ENCODE assay signal across 22 mouse cellular contexts in the genomic region with DNA sequence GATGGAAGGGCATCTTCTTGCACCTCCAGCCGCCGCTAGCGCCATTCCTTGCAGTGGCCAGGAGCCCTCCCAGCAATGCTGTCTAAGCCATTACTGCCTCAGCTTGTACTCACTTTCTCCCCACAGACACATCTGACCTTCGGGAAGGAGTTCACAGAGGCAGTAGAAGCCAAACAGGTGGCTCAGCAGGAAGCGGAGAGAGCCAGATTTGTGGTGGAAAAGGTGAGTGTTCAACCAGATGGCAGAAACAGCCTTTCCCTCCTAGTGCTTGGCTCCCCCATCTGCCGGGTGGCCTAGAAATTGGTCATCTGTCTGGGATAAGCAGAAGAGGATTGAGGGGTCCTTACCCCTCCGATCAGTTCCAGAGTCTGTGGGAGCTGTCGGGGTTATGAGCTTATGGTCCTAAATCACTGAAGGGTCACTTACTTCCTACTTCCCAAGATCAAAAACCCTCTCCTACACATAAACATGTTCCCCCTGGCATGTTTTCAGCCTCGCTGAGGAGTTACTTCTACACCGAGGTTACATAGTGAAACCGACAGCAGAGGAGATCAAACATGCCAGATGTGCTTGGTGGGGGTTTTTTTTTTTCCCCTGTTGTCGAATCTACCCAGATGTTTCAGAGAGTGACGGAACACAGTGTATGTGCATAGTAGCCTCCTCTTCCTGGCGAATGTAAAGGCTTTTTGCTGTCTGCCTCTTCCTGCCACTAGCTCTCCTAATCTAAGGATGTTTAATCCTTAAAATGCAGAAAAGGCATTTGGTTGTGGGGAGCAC. TPM values are rescaled to one million over a fixed set of nuclear protein-coding genes. Genes with fewer than 3 reads are reported as not detected.
DNase-seq lines count a peak whose midpoint lies in the region; ATAC-seq and TF ChIP-seq lines count a peak whose summit lies in the region.
"Had no signal": no experiment of that assay in that cellular context is flagged by ENCODE, and none has a peak within 500 bp of the region (broad histone marks: within the 10 kb centered on the region; RNA-seq: fewer than 3 reads in every experiment).

No protein-coding gene starts in this region.

- no peak overlapping the region for H3K4me3 ChIP-seq in embryonic facial prominence, embryonic 14.5 days (ENCODE audit: low read depth, low read length)
- no peak overlapping the region for H3K4me3 ChIP-seq in limb, embryonic 11.5 days (ENCODE audit: low read depth, low read length)
- no peak overlapping the region for H3K4me3 ChIP-seq in limb, embryonic 15.5 days
- H3K4me3 ChIP-seq in kidney, adult 2 months (ENCODE audit: insufficient read depth, low read depth, low read length), result no peak overlapping the region
- no peak overlapping the region for H3K4me3 ChIP-seq in liver, embryonic 11.5 days (ENCODE audit: low read depth, low read length)
- H3K4me3 ChIP-seq: erythroblast, embryonic 14.5 days; forebrain, embryonic 10.5 days; heart, adult 2 months; hindbrain, embryonic 10.5 days had no signal

- H3K9ac ChIP-seq in embryonic facial prominence, embryonic 14.5 days (ENCODE audit: low read depth, low read length), result no peak overlapping the region
- no peak overlapping the region for H3K9ac ChIP-seq in limb, embryonic 11.5 days (ENCODE audit: low read length)
- H3K9ac ChIP-seq in limb, embryonic 15.5 days, result no peak overlapping the region
- H3K9ac ChIP-seq in liver, embryonic 11.5 days (ENCODE audit: low read depth, low read length), result no peak overlapping the region
- H3K9ac ChIP-seq: hindbrain, embryonic 14.5 days had no signal

- H3K9me3 ChIP-seq in embryonic facial prominence, embryonic 14.5 days (ENCODE audit: control insufficient read depth, low read length), result no peaks in the 10 kb centered on the region
- H3K9me3 ChIP-seq in limb, embryonic 11.5 days (ENCODE audit: control insufficient read depth, low read length), result no peaks in the 10 kb centered on the region
- H3K9me3 ChIP-seq in limb, embryonic 15.5 days, result no peaks in the 10 kb centered on the region
- no peaks in the 10 kb centered on the region for H3K9me3 ChIP-seq in liver, embryonic 11.5 days (ENCODE audit: control insufficient read depth, low read length)
- H3K9me3 ChIP-seq: forebrain, embryonic 10.5 days; hindbrain, embryonic 10.5 days had no signal

- no peak overlapping the region for H3K4me2 ChIP-seq in embryonic facial prominence, embryonic 14.5 days (ENCODE audit: low read depth, low read length)
- no peak overlapping the region for H3K4me2 ChIP-seq in limb, embryonic 11.5 days (ENCODE audit: low read depth, severe bottlenecking)
- H3K4me2 ChIP-seq in limb, embryonic 15.5 days, result no peak overlapping the region
- H3K4me2 ChIP-seq in liver, embryonic 11.5 days, result no peak overlapping the region
- H3K4me2 ChIP-seq: heart, embryonic 11.5 days; hindbrain, embryonic 14.5 days had no signal

- no peak for TF ChIP-seq CTCF in kidney, adult 2 months (conservative IDR thresholded peaks at IDR 0.05; ENCODE audit: insufficient read depth, insufficient read length, low read depth, low read length)

- 67% methylated on average over 14 of the region's 14 CpGs for WGBS in embryonic facial prominence, embryonic 14.5 days
- 55% methylated on average over 14 of the region's 14 CpGs for WGBS in limb, embryonic 11.5 days
- 54% methylated on average over 14 of the region's 14 CpGs for whole genome bisulfite sequencing in limb, embryonic 15.5 days
- WGBS in kidney, adult 2 months, result 79% methylated on average over 14 of the region's 14 CpGs
- 87% methylated on average over 14 of the region's 14 CpGs for WGBS in liver, embryonic 11.5 days

- H3K4me1 ChIP-seq in embryonic facial prominence, embryonic 14.5 days (ENCODE audit: control insufficient read depth, insufficient read depth, low read length), result peaks cover 14% of the 10 kb centered on the region
- H3K4me1 ChIP-seq in limb, embryonic 11.5 days (ENCODE audit: control insufficient read depth, insufficient read depth, low read length), result peaks cover 31% of the 10 kb centered on the region
- H3K4me1 ChIP-seq in limb, embryonic 15.5 days, result peaks cover 46% of the 10 kb centered on the region
- H3K4me1 ChIP-seq in kidney, adult 2 months (ENCODE audit: control insufficient read depth, insufficient read depth, low read length), result no peaks in the 10 kb centered on the region
- no peaks in the 10 kb centered on the region for H3K4me1 ChIP-seq in liver, embryonic 11.5 days (replicated peaks; ENCODE audit: control insufficient read depth, insufficient read depth, low read length)

- no peak for TF ChIP-seq POLR2A in kidney, adult 2 months (IDR thresholded peaks at IDR 0.05; ENCODE audit: low read depth, low read length)

- peak; percentile 31 for DNase-seq in cerebellum, adult 9-11 months
- no peak for DNase-seq in cerebellum, postnatal 4 days (ENCODE audit: low spot score in 2 of 2)
- DNase-seq in embryonic facial prominence, embryonic 14.5 days (ENCODE audit: low spot score), result peak; percentile 46
- no peak for DNase-seq in limb, embryonic 11.5 days (ENCODE audit: low spot score)
- DNase-seq in kidney, adult 2 months, result no peak
- DNase-seq in liver, embryonic 11.5 days (ENCODE audit: low spot score), result no peak
- no peak for DNase-seq in frontal cortex, postnatal 36 days (ENCODE audit: low spot score in 2 of 2)
- DNase-seq: adrenal gland, postnatal 14 days; B cell, adult 2 months; cerebellum, adult 11-12 months; cerebellum, adult 9-10 months; cerebellum, postnatal 36 days; gastrocnemius, postnatal 14 days; heart, adult 2 months had no signal

- no peaks in the 10 kb centered on the region for H3K27me3 ChIP-seq in embryonic facial prominence, embryonic 14.5 days (replicated peaks; ENCODE audit: control insufficient read depth, insufficient read depth, low read length)
- H3K27me3 ChIP-seq in limb, embryonic 11.5 days (ENCODE audit: control insufficient read depth, insufficient read depth, low read length), result no peaks in the 10 kb centered on the region
- H3K27me3 ChIP-seq in limb, embryonic 15.5 days, result no peaks in the 10 kb centered on the region
- H3K27me3 ChIP-seq in kidney, adult 2 months (replicated peaks; ENCODE audit: control insufficient read depth, insufficient read depth, low read length), result no peaks in the 10 kb centered on the region
- H3K27me3 ChIP-seq in liver, embryonic 11.5 days (replicated peaks; ENCODE audit: control insufficient read depth, insufficient read depth, low read length), result no peaks in the 10 kb centered on the region

- H3K36me3 ChIP-seq in embryonic facial prominence, embryonic 14.5 days (ENCODE audit: control insufficient read depth, insufficient read depth, low read length), result peaks cover 78% of the 10 kb centered on the region
- H3K36me3 ChIP-seq in limb, embryonic 11.5 days (ENCODE audit: control insufficient read depth, insufficient read depth, low read length), result peaks cover 3% of the 10 kb centered on the region; the same call in 1 of the 2 replicates
- H3K36me3 ChIP-seq in limb, embryonic 15.5 days, result peaks cover 71% of the 10 kb centered on the region
- peaks cover 3% of the 10 kb centered on the region; the same call in 1 of the 2 replicates for H3K36me3 ChIP-seq in kidney, adult 2 months (ENCODE audit: control insufficient read depth, insufficient read depth, low read length)
- H3K36me3 ChIP-seq in liver, embryonic 11.5 days (ENCODE audit: control insufficient read depth, insufficient read depth, low read length), result peaks cover 32% of the 10 kb centered on the region

- ATAC-seq in embryonic facial prominence, embryonic 14.5 days (ENCODE audit: low read depth), result no peak
- no peak for ATAC-seq in limb, embryonic 11.5 days (ENCODE audit: insufficient number of reproducible peaks, low FRiP score, low TSS enrichment, low read depth)
- no peak for ATAC-seq in limb, embryonic 15.5 days (ENCODE audit: insufficient number of reproducible peaks, low FRiP score, low TSS enrichment, low read depth)
- no peak for ATAC-seq in liver, embryonic 11.5 days (replicated peaks; ENCODE audit: low FRiP score)
- ATAC-seq: CD4-positive, CD25-positive, alpha-beta regulatory T cell, adult 4 months; forebrain, embryonic 14.5 days had no signal

- 0 out of 2 replicates have a peak overlapping the region, but pooled peaks have one; percentile 5 for H3K27ac ChIP-seq in embryonic facial prominence, embryonic 14.5 days (replicated peaks; ENCODE audit: low read depth, low read length)
- peak overlapping the region; percentile 3; the same call in 1 of the 2 replicates for H3K27ac ChIP-seq in limb, embryonic 11.5 days (replicated peaks; ENCODE audit: low read depth, low read length)
- peak overlapping the region; percentile 19; the same call in 1 of the 2 replicates for H3K27ac ChIP-seq in limb, embryonic 15.5 days
- H3K27ac ChIP-seq in kidney, adult 2 months (ENCODE audit: insufficient read depth, low read depth, low read length), result no peak overlapping the region
- no peak overlapping the region for H3K27ac ChIP-seq in liver, embryonic 11.5 days (ENCODE audit: low read depth, low read length)
- H3K27ac ChIP-seq: forebrain, embryonic 10.5 days; heart, adult 2 months; hindbrain, embryonic 10.5 days; hindbrain, embryonic 14.5 days had no signal

RNA-seq across cellular contexts. Expression of a gene that starts 11.4 kb away (rescaled TPM):
- polyA plus RNA-seq in embryonic facial prominence, embryonic 14.5 days (2014; fragmentation: Nextera tagmentation; extraction: Ambion mirVana), result 238 and 240 TPM in 2 replicates
- polyA plus RNA-seq in limb, embryonic 11.5 days (2014; fragmentation: Nextera tagmentation; extraction: Ambion mirVana), result 240 and 256 TPM in 2 replicates
- polyA plus RNA-seq in limb, embryonic 15.5 days (2015; fragmentation: Nextera tagmentation; extraction: Ambion mirVana), result 195 and 220 TPM in 2 replicates
- 258 and 296 TPM in 2 replicates for polyA plus RNA-seq in kidney, adult 2 months (2012; rRNA removed)
- 308 and 337 TPM in 2 replicates for polyA plus RNA-seq in liver, embryonic 11.5 days (2014; fragmentation: Nextera tagmentation; extraction: Ambion mirVana)

RNA-seq across cellular contexts. Expression of a gene that starts 34.4 kb away (rescaled TPM):
- polyA plus RNA-seq in embryonic facial prominence, embryonic 14.5 days (2014; fragmentation: Nextera tagmentation; extraction: Ambion mirVana), result 11.5 and 11.6 TPM in 2 replicates
- 11.7 and 13.7 TPM in 2 replicates for polyA plus RNA-seq in limb, embryonic 11.5 days (2014; fragmentation: Nextera tagmentation; extraction: Ambion mirVana)
- polyA plus RNA-seq in limb, embryonic 15.5 days (2015; fragmentation: Nextera tagmentation; extraction: Ambion mirVana), result 23.4 and 26.6 TPM in 2 replicates
- polyA plus RNA-seq in kidney, adult 2 months (2012; rRNA removed), result 10.9 and 11.4 TPM in 2 replicates
- polyA plus RNA-seq in liver, embryonic 11.5 days (2014; fragmentation: Nextera tagmentation; extraction: Ambion mirVana), result 8.7 TPM in 2 replicates

RNA-seq across cellular contexts. Expression of a gene that starts 45.3 kb away (rescaled TPM):
- polyA plus RNA-seq in embryonic facial prominence, embryonic 14.5 days (2014; fragmentation: Nextera tagmentation; extraction: Ambion mirVana), result 1.1 TPM in 2 replicates
- 1.5 and 1.8 TPM in 2 replicates for polyA plus RNA-seq in limb, embryonic 11.5 days (2014; fragmentation: Nextera tagmentation; extraction: Ambion mirVana)
- polyA plus RNA-seq in limb, embryonic 15.5 days (2015; fragmentation: Nextera tagmentation; extraction: Ambion mirVana), result 0.99 and 1.2 TPM in 2 replicates
- 0.03 and 0.07 TPM in 2 replicates for polyA plus RNA-seq in kidney, adult 2 months (2012; rRNA removed)
- 1.5 and 1.6 TPM in 2 replicates for polyA plus RNA-seq in liver, embryonic 11.5 days (2014; fragmentation: Nextera tagmentation; extraction: Ambion mirVana)
- polyA plus RNA-seq: erythroblast, embryonic 14.5 days had no signal

Comparison
In these comparisons a context has a peak if more than half of its experiments do, and no peak if none do; other contexts are left out.
1. DNase-seq: peak in cerebellum, adult 9-11 months (single experiment) and embryonic facial prominence, embryonic 14.5 days (single experiment); none in cerebellum, postnatal 4 days (0 of 2), limb, embryonic 11.5 days (single experiment), kidney, adult 2 months (single experiment), liver, embryonic 11.5 days (single experiment) and frontal cortex, postnatal 36 days (0 of 2).
2. H3K27ac ChIP-seq: peak in embryonic facial prominence, embryonic 14.5 days (single experiment), limb, embryonic 11.5 days (single experiment) and limb, embryonic 15.5 days (single experiment); none in kidney, adult 2 months (single experiment) and liver, embryonic 11.5 days (single experiment).